Mouse (Mus musculus) lung, adult 18-20 months (tissue): ENCODE results near the gene Acox3.
A peak's percentile ranks its signal among the peaks of the same experiment; 100 is the strongest.
"Not testable (repeated sequence)": the region's sequence is repeated elsewhere in the genome, so short reads cannot be mapped to it uniquely, and the experiment has no call there.

Experiments used
- DNase-seq, 2 experiments: peaks; one replicate each; pipeline ENCODE4 v3.0.0; 2022; ENCODE audit warnings: mixed read lengths in 2 of 2

Gene Acox3

GRCm38 (mm10) chr5:35578411-35578810, 4.4 kb upstream of the Acox3 start:
- DNase-seq, result no peak

DNA sequence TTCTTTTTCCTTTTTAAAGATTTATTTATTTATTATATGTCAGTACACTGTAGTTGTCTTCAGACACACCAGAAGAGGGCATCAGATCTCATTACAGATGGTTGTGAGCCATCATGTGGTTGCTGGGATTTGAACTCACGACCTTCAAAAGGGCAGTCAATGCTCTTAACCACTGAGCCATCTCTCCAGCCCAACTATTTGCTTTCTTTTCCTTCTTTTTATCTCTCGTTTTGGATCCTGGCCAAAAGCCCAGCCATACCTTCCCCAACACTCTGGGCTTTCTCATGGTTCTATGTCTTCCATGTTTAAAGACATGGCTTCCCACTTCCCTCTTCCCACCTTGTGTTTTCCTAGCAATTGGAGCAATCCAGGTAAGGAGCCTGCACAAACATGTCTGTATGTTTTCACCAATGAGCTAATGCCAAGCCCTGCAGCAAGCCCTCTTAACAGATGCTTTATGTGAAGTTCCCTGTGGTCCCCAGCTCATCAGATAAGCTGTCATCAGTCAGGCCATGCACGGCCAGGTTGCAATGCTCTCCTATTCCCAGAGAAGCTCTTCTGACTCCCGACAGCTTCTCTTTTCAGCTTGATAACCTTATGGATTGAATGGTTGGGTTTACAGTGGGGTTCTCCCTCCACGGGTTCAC, 3.5 kb upstream of the Acox3 start:
- no peak for DNase-seq

- DNase-seq, result no peak
These were observed 2.5 kb upstream of the Acox3 start for GRCm38 (mm10) chr5:35580156-35580922.

DNA sequence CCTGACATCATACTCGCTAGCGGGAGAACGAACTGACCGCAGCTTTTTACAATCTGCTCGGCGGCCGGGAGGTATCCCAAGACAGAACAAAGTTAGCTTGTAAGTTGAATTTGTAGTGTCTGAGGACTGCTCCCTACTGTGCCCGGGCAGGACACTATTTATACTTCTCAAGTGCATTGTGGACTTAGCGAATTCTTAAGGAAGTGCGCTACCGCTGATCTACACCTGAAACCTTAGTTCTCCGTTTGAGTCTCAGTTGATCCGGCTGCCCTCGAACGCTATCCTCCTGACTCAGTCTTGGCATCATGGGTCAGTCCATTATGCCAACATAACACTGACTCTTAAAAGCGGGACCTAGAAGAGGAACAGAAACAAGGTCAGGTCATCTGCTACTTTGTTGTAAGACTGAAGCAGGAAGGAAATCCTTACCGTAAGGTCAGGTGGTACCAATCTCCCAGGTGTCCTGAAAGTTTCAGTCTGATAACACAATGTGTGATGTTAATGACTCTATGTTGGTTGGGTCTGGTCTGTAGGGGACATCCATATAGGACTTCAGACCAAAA, 462 bp downstream of the Acox3 start:
- DNase-seq, result no peak

DNA sequence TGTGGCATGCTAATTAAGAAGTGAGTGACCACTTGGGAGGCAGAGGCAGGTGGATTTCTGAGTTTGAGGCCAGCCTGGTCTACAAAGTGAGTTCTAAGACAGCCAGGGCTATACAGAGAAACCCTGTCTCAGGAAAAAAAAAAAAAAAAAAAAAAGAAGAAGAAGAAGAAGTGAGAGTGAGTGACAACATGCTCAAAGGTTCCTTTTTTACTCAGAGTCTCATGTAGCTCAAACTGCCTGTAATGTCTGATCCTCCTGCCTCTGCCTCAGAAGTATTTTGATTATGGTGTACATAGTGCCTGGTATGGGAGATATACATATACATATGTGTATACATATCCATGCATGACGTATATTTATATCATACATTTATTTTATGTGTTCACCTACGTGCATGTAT, 1.4 kb downstream of the Acox3 start:
- not testable (repeated sequence) for DNase-seq

GRCm38 (mm10) chr5:35591497-35591896, 8.7 kb downstream of the Acox3 start:
- DNase-seq, result no peak

DNA sequence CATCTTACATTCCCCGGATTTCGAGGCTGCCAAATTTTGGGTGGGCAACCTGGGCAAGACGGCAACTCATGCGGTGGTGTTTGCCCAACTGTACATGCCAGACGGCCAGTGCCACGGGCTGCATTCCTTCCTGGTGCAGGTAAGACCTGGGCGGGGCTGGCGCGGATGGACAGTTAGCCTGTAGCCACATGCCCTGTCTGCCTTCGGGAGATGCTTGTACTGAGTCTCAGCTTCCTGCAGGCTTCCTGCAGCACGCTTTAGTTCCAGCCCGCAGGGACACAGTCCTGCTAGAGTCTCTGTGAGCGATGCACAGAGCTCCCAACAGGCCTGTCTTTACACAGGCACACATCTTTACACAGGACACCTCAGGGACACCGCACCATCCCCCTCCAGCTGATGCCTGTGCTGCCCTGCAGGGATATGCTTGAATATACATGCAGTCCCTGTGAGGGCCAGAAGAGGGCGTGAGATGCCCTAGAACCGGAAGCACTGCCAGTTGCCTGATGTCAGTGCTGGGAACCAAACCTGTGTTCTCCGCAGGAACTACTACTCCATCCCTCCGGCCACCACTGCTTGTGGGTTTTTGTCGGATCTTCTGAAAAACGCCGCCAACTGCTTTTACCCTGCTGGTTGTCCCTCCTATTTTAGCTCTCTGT, 9.4 kb downstream of the Acox3 start:
- no peak for DNase-seq

- DNase-seq, result no peak
These were observed 10.0 kb downstream of the Acox3 start for GRCm38 (mm10) chr5:35592824-35593223.

DNA sequence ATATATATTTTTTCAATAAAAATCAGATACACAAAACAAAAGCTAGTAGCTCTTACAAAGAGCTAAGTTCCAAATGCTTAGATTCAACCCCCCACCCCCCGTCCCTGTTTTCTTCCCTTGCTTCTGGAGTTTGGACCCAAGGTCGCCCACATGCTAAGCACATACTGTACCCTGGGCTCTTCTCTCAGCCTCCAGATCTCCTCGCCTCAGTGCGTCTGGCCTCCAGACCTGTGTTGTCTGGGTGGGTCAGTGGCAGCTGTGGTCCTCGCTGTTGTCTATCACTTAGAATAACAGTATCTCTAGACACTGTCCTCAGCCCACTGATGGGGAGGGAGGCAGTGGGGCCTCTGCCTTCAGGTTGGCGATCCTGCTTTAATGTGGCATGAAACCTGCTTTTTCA, 10.4 kb downstream of the Acox3 start:
- DNase-seq, result no peak

DNA sequence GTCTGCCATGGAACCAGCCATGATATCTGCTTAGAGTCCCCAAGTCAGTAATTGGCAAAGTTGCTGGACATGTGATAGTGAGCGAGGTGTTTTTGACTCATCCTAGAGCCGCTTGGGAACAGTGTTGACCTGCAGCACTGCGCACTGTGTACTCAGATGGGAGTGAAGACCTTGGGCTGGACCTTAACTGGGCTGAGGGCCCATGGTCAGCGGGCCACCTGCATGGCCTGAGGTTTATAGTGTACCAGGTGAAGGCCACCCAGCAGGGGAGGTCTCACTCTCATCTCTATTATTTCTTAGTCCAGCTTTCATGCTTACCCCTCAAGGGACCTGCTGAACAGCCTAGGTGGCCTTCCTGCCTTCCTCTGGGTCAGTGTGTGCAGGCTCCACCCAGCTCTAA, 11.9 kb downstream of the Acox3 start:
- no peak for DNase-seq

DNA sequence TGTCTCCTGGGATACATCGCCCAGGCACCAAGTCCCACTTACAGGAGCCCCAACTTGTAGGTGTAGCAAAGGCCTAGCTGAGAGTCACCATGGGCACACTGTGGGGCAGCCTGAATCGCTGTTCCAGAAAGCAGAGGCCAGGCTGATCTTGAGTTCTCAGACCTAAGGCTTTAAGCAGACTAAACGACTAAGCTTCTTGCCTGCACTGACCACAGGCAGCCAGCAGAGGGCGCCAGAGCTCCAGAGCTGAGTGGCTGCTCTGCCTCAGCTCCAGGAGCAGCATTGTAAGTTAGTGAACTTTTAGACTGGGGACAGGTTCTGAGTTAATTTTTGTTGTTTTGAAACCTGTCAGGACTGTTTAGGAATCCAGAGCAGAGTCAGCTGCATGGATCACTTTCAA, 12.9 kb downstream of the Acox3 start:
- peak; percentile 63 to 66 for DNase-seq

DNA sequence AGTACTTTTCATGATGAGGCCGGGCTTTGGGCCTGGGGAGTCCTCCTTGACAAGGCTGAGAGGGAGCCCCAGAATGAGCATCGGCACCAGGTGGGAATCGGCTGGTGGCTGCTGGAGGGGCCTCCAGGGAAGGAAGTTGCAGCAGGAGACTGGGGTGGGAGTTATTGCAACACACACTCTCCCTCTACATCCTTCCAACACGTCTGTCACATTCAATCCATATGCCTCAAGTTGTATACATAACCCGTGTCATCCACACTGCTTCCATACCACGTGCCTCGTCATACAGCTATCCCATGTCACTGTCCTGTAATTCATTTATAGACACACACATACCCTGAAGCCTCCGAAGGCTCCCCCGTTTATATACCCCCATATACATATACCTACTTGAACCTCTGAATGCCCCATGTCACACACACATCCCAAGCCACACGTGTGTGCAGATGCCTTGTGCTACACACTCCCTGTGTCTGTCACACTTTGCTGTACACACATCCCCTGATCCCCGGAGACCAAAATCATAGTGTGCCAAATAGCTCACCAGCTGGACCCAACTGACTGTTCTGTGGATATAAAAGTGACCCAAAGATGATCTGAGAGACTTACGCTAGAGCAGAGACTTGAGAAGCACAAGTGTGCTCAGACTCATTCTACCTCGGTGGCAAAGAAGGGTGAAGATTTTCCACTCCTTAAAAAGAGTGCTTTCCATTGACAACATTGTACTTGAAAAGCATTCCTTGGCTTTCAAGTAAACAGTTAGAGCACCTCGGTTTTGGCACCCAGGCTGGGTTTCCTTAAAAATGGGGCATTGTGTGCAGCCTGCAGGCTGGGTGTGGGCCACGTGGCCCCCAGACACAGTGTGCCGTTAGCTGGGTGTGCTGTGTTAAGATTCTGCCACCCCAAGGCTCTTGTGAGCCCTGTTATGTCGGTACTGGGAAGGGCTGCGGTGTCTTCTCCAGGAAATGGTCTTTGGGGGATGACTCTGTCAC, 13.6 kb downstream of the Acox3 start:
- DNase-seq, result peak; percentile 69 to 79

DNA sequence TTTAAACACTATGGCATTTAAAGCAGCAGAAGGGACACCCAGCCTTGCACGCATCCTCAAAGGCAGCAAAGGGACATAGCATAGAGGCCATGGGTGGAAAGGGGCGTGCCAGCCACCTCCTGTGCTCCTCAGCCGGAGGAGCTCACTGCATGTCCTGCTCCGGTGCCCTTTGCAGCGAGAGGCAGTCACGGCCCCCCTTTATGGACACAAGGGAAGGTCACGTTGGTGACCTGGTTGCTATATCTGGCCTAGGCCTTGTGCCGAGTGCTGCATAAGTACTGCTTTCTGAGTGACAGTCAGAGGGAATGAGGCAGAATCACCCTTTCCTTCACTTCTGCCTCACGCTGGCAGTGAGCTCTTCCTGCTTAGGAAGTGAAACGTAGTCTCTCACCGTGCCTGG, 17.4 kb downstream of the Acox3 start:
- no peak for DNase-seq

- DNase-seq, result no peak
These were observed 18.7 kb downstream of the Acox3 start for GRCm38 (mm10) chr5:35601526-35601925.

DNA sequence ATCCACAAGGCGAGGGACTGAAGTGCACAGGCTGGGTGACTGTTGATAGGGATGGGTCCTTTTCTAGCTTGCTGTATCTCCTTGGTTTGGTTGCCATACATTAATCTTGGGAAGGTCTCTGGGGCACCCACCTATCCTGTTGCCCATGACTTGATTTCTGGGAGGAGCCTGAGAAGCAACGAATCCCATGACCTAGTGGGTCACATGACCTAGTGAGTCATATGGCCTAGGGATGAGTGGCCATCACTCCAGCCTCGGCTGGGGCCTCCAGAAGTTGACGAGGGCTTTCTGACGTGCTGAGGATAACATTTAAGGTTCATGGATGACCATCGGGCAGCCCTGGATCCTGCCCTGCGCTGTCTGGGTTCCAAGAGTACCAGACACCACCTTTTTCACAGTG, 22.5 kb downstream of the Acox3 start:
- DNase-seq, result no peak

- DNase-seq, result no peak
These were observed 24.0 kb downstream of the Acox3 start for GRCm38 (mm10) chr5:35606800-35607199.

GRCm38 (mm10) chr5:35607784-35608183, 24.9 kb downstream of the Acox3 start:
- DNase-seq, result peak; percentile 32

DNA sequence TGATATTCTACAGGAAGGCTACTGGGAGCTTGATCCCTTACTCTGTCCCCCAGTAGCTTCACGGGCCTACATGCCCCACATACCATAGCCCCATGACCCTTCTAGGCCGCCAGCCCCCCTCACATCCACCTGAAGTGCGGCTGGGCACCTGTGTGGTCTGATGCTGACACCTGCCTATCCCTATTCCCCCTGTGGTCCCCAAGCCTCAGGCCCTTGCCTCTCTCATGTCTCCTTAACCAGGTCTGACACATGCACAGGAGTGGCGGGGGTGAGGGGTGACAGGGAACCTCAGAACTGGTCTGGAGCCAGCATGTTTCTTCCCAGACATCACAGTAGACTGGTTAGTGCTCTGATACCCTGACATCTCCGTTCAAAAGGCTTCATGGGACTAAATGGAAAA, 25.7 kb downstream of the Acox3 start:
- DNase-seq, result no peak

DNA sequence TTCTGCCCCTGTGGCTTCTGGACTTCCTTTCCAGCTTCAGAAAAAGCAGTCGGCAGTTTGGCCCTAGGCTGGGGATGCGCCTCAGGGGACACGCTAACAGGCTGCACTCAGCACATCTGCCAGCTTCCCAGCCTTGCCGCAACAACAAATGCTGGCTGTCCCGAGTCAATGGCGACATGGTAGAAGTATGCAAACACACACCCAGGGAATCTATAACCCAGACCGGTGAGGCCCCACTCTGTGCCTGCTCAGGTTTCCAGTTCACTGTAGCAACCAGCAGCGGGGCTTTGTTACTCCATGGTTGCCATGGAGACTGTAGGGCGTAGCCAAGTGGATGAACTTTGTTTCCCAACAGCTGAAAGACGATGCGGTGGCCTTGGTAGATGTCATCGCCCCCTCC, 26.5 kb downstream of the Acox3 start:
- DNase-seq, result peak; percentile 60 to 72

GRCm38 (mm10) chr5:35609971-35610370, 27.1 kb downstream of the Acox3 start:
- no peak for DNase-seq

GRCm38 (mm10) chr5:35610381-35610780, 27.5 kb downstream of the Acox3 start:
- DNase-seq, result no peak

DNA sequence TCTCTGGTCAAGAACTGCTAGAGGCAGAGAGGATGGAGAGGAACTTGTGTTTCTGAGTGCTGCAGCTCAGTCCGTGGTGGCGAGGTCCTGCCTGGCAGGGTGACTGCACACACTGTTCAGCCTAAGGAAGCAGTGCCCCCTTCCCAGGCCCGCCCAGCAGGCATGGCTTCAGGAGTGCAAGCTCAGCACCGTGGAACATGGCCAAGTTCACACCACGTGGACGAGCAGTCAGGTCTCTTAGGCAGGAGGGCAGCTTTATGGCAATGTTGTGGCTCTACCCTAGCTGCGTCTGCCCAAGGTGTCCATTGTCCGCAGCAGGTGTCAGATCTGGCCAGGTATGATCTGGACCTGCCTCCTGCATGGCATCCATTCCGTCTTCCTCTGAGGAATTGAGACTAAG, 28.3 kb downstream of the Acox3 start:
- no peak for DNase-seq

- no peak for DNase-seq
These were observed 29.1 kb downstream of the Acox3 start for GRCm38 (mm10) chr5:35611900-35612299.
